Mouse (Mus musculus): ENCODE results near the gene Ifitm7.

DNA sequence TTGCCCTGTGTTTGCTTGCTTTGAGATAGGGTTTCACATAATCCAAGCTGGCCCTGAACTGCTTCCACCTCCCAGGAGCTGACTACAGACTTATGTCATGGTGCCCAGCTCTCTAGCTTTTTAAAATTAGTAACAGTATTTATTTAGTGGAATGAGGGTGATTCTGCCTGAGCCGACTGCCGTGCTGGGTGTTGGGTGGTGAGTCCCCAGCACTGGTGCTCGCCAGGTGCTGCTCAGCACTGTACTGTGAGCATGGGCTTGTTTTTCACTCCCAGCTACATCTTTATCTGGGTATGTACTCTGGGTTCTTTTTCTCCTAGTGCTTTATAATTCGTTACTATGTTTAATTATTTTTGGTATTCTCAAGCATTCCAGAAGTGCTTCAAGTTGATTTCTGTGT, 41.5 kb downstream of the Ifitm7 start:
- no peak for TF ChIP-seq CTCF (IDR thresholded peaks at IDR 0.05; ENCODE audit: borderline replicate concordance, insufficient read depth, low read depth, low read length)
- TF ChIP-seq POLR2A (IDR thresholded peaks at IDR 0.05; ENCODE audit: borderline replicate concordance, insufficient read depth, low read length): no peak

Data from cerebellum, adult 2 months (tissue).